ENCODE assay signal across 30 mouse cellular contexts in genomic region chr5:144728237-144728636, GRCm38 (mm10). TPM values are rescaled to one million over a fixed set of nuclear protein-coding genes. Genes with fewer than 3 reads are reported as not detected.
DNase-seq lines count a peak whose midpoint lies in the region; ATAC-seq lines count a peak whose summit lies in the region.
"Had no signal": no experiment of that assay in that cellular context is flagged by ENCODE, and none has a peak within 500 bp of the region (broad histone marks: within the 10 kb centered on the region; RNA-seq: fewer than 3 reads in every experiment).

No protein-coding gene starts in this region.

- H3K36me3 ChIP-seq in embryonic facial prominence, embryonic 14.5 days (ENCODE audit: control insufficient read depth, insufficient read depth, low read length), result no peaks in the 10 kb centered on the region
- no peaks in the 10 kb centered on the region for H3K36me3 ChIP-seq in embryonic facial prominence, embryonic 10.5 days (replicated peaks)
- H3K36me3 ChIP-seq in midbrain, embryonic 11.5 days (ENCODE audit: control insufficient read depth, insufficient read depth, low read length), result no peaks in the 10 kb centered on the region
- no peaks in the 10 kb centered on the region for H3K36me3 ChIP-seq in midbrain, embryonic 15.5 days (replicated peaks)
- H3K36me3 ChIP-seq: embryonic facial prominence, embryonic 12.5 days; embryonic facial prominence, embryonic 15.5 days; forebrain, embryonic 10.5 days; forebrain, embryonic 12.5 days; G1E had no signal

- no peak overlapping the region for H3K4me3 ChIP-seq in embryonic facial prominence, embryonic 14.5 days (ENCODE audit: low read depth, low read length)
- no peak overlapping the region for H3K4me3 ChIP-seq in embryonic facial prominence, embryonic 10.5 days
- H3K4me3 ChIP-seq in midbrain, embryonic 11.5 days (ENCODE audit: low read depth, low read length), result no peak overlapping the region
- H3K4me3 ChIP-seq in midbrain, embryonic 15.5 days, result no peak overlapping the region
- H3K4me3 ChIP-seq: embryonic facial prominence, embryonic 12.5 days; embryonic facial prominence, embryonic 15.5 days; erythroblast, embryonic 14.5 days; forebrain, embryonic 10.5 days; forebrain, embryonic 12.5 days had no signal

- no peak overlapping the region for H3K4me2 ChIP-seq in embryonic facial prominence, embryonic 14.5 days (ENCODE audit: low read depth, low read length)
- no peak overlapping the region for H3K4me2 ChIP-seq in midbrain, embryonic 11.5 days
- H3K4me2 ChIP-seq in midbrain, embryonic 15.5 days, result no peak overlapping the region
- H3K4me2 ChIP-seq: embryonic facial prominence, embryonic 12.5 days; embryonic facial prominence, embryonic 15.5 days; forebrain, embryonic 12.5 days had no signal

- no peak overlapping the region for H3K27ac ChIP-seq in embryonic facial prominence, embryonic 14.5 days (replicated peaks; ENCODE audit: low read depth, low read length)
- H3K27ac ChIP-seq in embryonic facial prominence, embryonic 10.5 days (replicated peaks), result no peak overlapping the region
- no peak overlapping the region for H3K27ac ChIP-seq in midbrain, embryonic 11.5 days (ENCODE audit: low read depth, low read length)
- no peak overlapping the region for H3K27ac ChIP-seq in midbrain, embryonic 15.5 days
- H3K27ac ChIP-seq: embryonic facial prominence, embryonic 12.5 days; embryonic facial prominence, embryonic 15.5 days; forebrain, embryonic 10.5 days; forebrain, embryonic 12.5 days had no signal

- no peak overlapping the region for H3K9ac ChIP-seq in embryonic facial prominence, embryonic 14.5 days (ENCODE audit: low read depth, low read length)
- no peak overlapping the region for H3K9ac ChIP-seq in midbrain, embryonic 11.5 days (ENCODE audit: low read length)
- no peak overlapping the region for H3K9ac ChIP-seq in midbrain, embryonic 15.5 days
- H3K9ac ChIP-seq: embryonic facial prominence, embryonic 12.5 days; embryonic facial prominence, embryonic 15.5 days; forebrain, embryonic 12.5 days had no signal

- no peaks in the 10 kb centered on the region for H3K9me3 ChIP-seq in embryonic facial prominence, embryonic 14.5 days (ENCODE audit: control insufficient read depth, low read length)
- H3K9me3 ChIP-seq in embryonic facial prominence, embryonic 10.5 days, result no peaks in the 10 kb centered on the region
- H3K9me3 ChIP-seq in midbrain, embryonic 11.5 days (ENCODE audit: control insufficient read depth, low read length), result no peaks in the 10 kb centered on the region
- no peaks in the 10 kb centered on the region for H3K9me3 ChIP-seq in midbrain, embryonic 15.5 days
- H3K9me3 ChIP-seq: embryonic facial prominence, embryonic 12.5 days; embryonic facial prominence, embryonic 15.5 days; forebrain, embryonic 10.5 days; forebrain, embryonic 12.5 days had no signal

- peak; percentile 67; the same call in 1 of the 2 replicates for ATAC-seq in embryonic facial prominence, embryonic 14.5 days (ENCODE audit: low read depth)
- ATAC-seq in midbrain, embryonic 11.5 days (ENCODE audit: low FRiP score), result peak; percentile 62; the same call in 1 of the 2 replicates
- no peak for ATAC-seq in midbrain, embryonic 15.5 days (replicated peaks)
- no peak for ATAC-seq in monocyte, adult 5-6 weeks (replicated peaks; ENCODE audit: insufficient number of reproducible peaks, low FRiP score, low TSS enrichment, poor library complexity, severe bottlenecking)
- ATAC-seq: activated CD4-positive, CD25-positive, alpha-beta regulatory T cell, adult 4 months; CD4-positive, CD25-positive, alpha-beta regulatory T cell, adult 4 months; forebrain, embryonic 14.5 days; forebrain, embryonic 16.5 days; Patski had no signal

- no peaks in the 10 kb centered on the region for H3K4me1 ChIP-seq in embryonic facial prominence, embryonic 14.5 days (ENCODE audit: control insufficient read depth, insufficient read depth, low read length)
- peaks cover 9% of the 10 kb centered on the region; the same call in 1 of the 2 replicates for H3K4me1 ChIP-seq in embryonic facial prominence, embryonic 10.5 days
- peaks cover 11% of the 10 kb centered on the region for H3K4me1 ChIP-seq in midbrain, embryonic 11.5 days (ENCODE audit: control insufficient read depth, insufficient read depth, low read length)
- H3K4me1 ChIP-seq in midbrain, embryonic 15.5 days, result no peaks in the 10 kb centered on the region
- H3K4me1 ChIP-seq: embryonic facial prominence, embryonic 12.5 days; embryonic facial prominence, embryonic 15.5 days had no signal

- no peak for DNase-seq in embryonic facial prominence, embryonic 14.5 days (ENCODE audit: low spot score)
- DNase-seq in embryonic facial prominence, embryonic 10.5 days (ENCODE audit: low spot score), result no peak
- DNase-seq in midbrain, embryonic 11.5 days (ENCODE audit: low spot score, missing footprints), result peak; percentile 89
- peak; percentile 30 for DNase-seq in retina, adult 2 months (ENCODE audit: low read depth, low spot score)
- DNase-seq in retina, postnatal 1 day, result peak; percentile 61
- DNase-seq in adrenal gland, adult 8-10 months, result no peak
- DNase-seq: adrenal gland, postnatal 10 days; adrenal gland, postnatal 25 days; B cell, adult 2 months; cerebellum, adult 11 months; cerebellum, adult 18-20 months; cerebellum, adult 8-10 months; cerebellum, adult 9-11 months; cerebellum, postnatal 14 days; cerebellum, postnatal 36 days; embryo, embryonic 11 days had no signal

- WGBS in embryonic facial prominence, embryonic 14.5 days, result 22% methylated on average over 5 of the region's 5 CpGs
- 16% methylated on average over 5 of the region's 5 CpGs for WGBS in embryonic facial prominence, embryonic 10.5 days
- 3% methylated on average over 5 of the region's 5 CpGs for WGBS in midbrain, embryonic 11.5 days
- WGBS in midbrain, embryonic 15.5 days, result 11% methylated on average over 5 of the region's 5 CpGs

- peaks cover 11% of the 10 kb centered on the region; the same call in 1 of the 2 replicates for H3K27me3 ChIP-seq in embryonic facial prominence, embryonic 14.5 days (replicated peaks; ENCODE audit: control insufficient read depth, insufficient read depth, low read length)
- peaks cover 25% of the 10 kb centered on the region for H3K27me3 ChIP-seq in embryonic facial prominence, embryonic 10.5 days (replicated peaks; ENCODE audit: low read depth, poor library complexity, severe bottlenecking)
- peaks cover 2% of the 10 kb centered on the region; the same call in 1 of the 2 replicates for H3K27me3 ChIP-seq in midbrain, embryonic 11.5 days (ENCODE audit: control insufficient read depth, insufficient read depth, low read length)
- H3K27me3 ChIP-seq in midbrain, embryonic 15.5 days (replicated peaks), result peaks cover 7% of the 10 kb centered on the region; the same call in 1 of the 2 replicates

RNA-seq across cellular contexts. Expression of gene Tmem130, which starts 33.4 kb away (rescaled TPM):
- polyA plus RNA-seq in embryonic facial prominence, embryonic 14.5 days (2014; fragmentation: Nextera tagmentation; extraction: Ambion mirVana), result 2.5 and 2.7 TPM in 2 replicates
- polyA plus RNA-seq in embryonic facial prominence, embryonic 10.5 days (2016; fragmentation: Nextera tagmentation; extraction: Ambion mirVana), result 0.80 and 1.9 TPM in 2 replicates
- polyA plus RNA-seq in midbrain, embryonic 11.5 days (2014; fragmentation: Nextera tagmentation; extraction: Ambion mirVana), result 20.1 and 20.6 TPM in 2 replicates
- 452 and 472 TPM in 2 replicates for polyA plus RNA-seq in midbrain, embryonic 15.5 days (2015; fragmentation: Nextera tagmentation; extraction: Ambion mirVana)
- total RNA-seq in monocyte, adult 5-6 weeks (2017), result not detected in 3 replicates
- 10 to 100 TPM; 41.5 to 59.8 (median 46.7) TPM for total RNA-seq in adrenal gland, adult 8-10 months (2022)
- total RNA-seq: CH12.LX, G1E had no signal
- polyA plus RNA-seq: activated CD4-positive, CD25-positive, alpha-beta regulatory T cell, adult 4 months; CD4-positive, CD25-positive, alpha-beta regulatory T cell, adult 4 months; erythroblast, embryonic 14.5 days had no signal

RNA-seq across cellular contexts. Expression of gene Trrap, which starts 39.3 kb away (rescaled TPM):
- 68.8 and 75.4 TPM in 2 replicates for polyA plus RNA-seq in embryonic facial prominence, embryonic 14.5 days (2014; fragmentation: Nextera tagmentation; extraction: Ambion mirVana)
- 82.9 and 85.2 TPM in 2 replicates for polyA plus RNA-seq in embryonic facial prominence, embryonic 10.5 days (2016; fragmentation: Nextera tagmentation; extraction: Ambion mirVana)
- 85.1 and 91.8 TPM in 2 replicates for polyA plus RNA-seq in midbrain, embryonic 11.5 days (2014; fragmentation: Nextera tagmentation; extraction: Ambion mirVana)
- 80.9 and 86.1 TPM in 2 replicates for polyA plus RNA-seq in midbrain, embryonic 15.5 days (2015; fragmentation: Nextera tagmentation; extraction: Ambion mirVana)
- 28.5 to 57.1 TPM (median 40.8 TPM) in 3 replicates for total RNA-seq in monocyte, adult 5-6 weeks (2017)
- total RNA-seq in adrenal gland, adult 8-10 months (2022), result 100 to 1,000 TPM in 3 of 4 experiments, 10 to 100 TPM in 1; 97.3 to 186 (median 128) TPM

Comparison
In these comparisons a context has a peak if more than half of its experiments do, and no peak if none do; other contexts are left out.
1. ATAC-seq: peak in embryonic facial prominence, embryonic 14.5 days (single experiment) and midbrain, embryonic 11.5 days (single experiment); none in midbrain, embryonic 15.5 days (single experiment) and monocyte, adult 5-6 weeks (single experiment).
2. RNA of gene Tmem130, which starts 33.4 kb away (polyA plus RNA-seq): 452 to 472 TPM in midbrain, embryonic 15.5 days; 20.1 to 20.6 TPM in midbrain, embryonic 11.5 days, 2.5 to 2.7 TPM in embryonic facial prominence, embryonic 14.5 days and 0.80 to 1.9 TPM in embryonic facial prominence, embryonic 10.5 days; every median in the first group is over 10 times any median in the second.
3. DNase-seq: peak in midbrain, embryonic 11.5 days (single experiment), retina, adult 2 months (single experiment) and retina, postnatal 1 day (single experiment); none in embryonic facial prominence, embryonic 14.5 days (single experiment), embryonic facial prominence, embryonic 10.5 days (single experiment) and adrenal gland, adult 8-10 months (single experiment).